Mouse (Mus musculus) R1 (cell line): ENCODE results near the gene Lsm14a.

Source experiments
- DNase-seq: peaks from one replicate; pipeline ENCODE4 v3.0.0-alpha.2; 2018; ENCODE audit warnings: low read depth, low spot score

The Lsm14a gene

GRCm38 (mm10) chr7:34373906-34374305 is 19.2 kb downstream of the Lsm14a start:
- no peak for DNase-seq

GRCm38 (mm10) chr7:34355629-34356028 is 37.5 kb downstream of the Lsm14a start:
- peak; percentile 50 for DNase-seq

GRCm38 (mm10) chr7:34351997-34352396 is 41.1 kb downstream of the Lsm14a start:
- peak; percentile 72 for DNase-seq

- no peak for DNase-seq
These were observed 42.9 kb downstream of the Lsm14a start for GRCm38 (mm10) chr7:34350166-34350565.

GRCm38 (mm10) chr7:34348011-34348410 is 45.1 kb downstream of the Lsm14a start:
- DNase-seq = no peak

GRCm38 (mm10) chr7:34347041-34347440 is 46.1 kb downstream of the Lsm14a start:
- peak; percentile 24 for DNase-seq

GRCm38 (mm10) chr7:34346505-34346904 is 46.6 kb downstream of the Lsm14a start:
- no peak for DNase-seq

- DNase-seq = no peak
These were observed 50.9 kb downstream of the Lsm14a start for GRCm38 (mm10) chr7:34342040-34342793.

- no peak for DNase-seq
These were observed 52.3 kb downstream of the Lsm14a start for GRCm38 (mm10) chr7:34340841-34341240.

GRCm38 (mm10) chr7:34339164-34339489 is 54.0 kb downstream of the Lsm14a start:
- DNase-seq = no peak

- DNase-seq = no peak
These were observed 54.5 kb downstream of the Lsm14a start for GRCm38 (mm10) chr7:34338445-34339163.

GRCm38 (mm10) chr7:34337268-34337667 is 55.8 kb downstream of the Lsm14a start:
- no peak for DNase-seq

GRCm38 (mm10) chr7:34336545-34336944 is 56.6 kb downstream of the Lsm14a start:
- DNase-seq = peak; percentile 28

- DNase-seq = no peak
These were observed 65.6 kb downstream of the Lsm14a start for GRCm38 (mm10) chr7:34327493-34327892.

GRCm38 (mm10) chr7:34324857-34325256 is 68.3 kb downstream of the Lsm14a start:
- DNase-seq = no peak

- DNase-seq = peak; percentile 42
These were observed 69.1 kb downstream of the Lsm14a start for GRCm38 (mm10) chr7:34324005-34324404.

- DNase-seq = no peak
These were observed 69.8 kb downstream of the Lsm14a start for GRCm38 (mm10) chr7:34323351-34323750.

GRCm38 (mm10) chr7:34321958-34322357 is 71.2 kb downstream of the Lsm14a start:
- DNase-seq = no peak

GRCm38 (mm10) chr7:34321119-34321518 is 72.0 kb downstream of the Lsm14a start:
- no peak for DNase-seq

GRCm38 (mm10) chr7:34319957-34320356 is 73.2 kb downstream of the Lsm14a start:
- no peak for DNase-seq

- no peak for DNase-seq
These were observed 74.0 kb downstream of the Lsm14a start for GRCm38 (mm10) chr7:34319123-34319522.

- no peak for DNase-seq
These were observed 75.1 kb downstream of the Lsm14a start for GRCm38 (mm10) chr7:34317901-34318476.

GRCm38 (mm10) chr7:34313443-34313875 is 79.7 kb downstream of the Lsm14a start, which contains the start of gene 4931406P16Rik:
Gene 4931406P16Rik, minus strand, starts transcription at chr7:34313551.
- peak; percentile 81 for DNase-seq
